Mouse (Mus musculus): ENCODE measurements around the gene Ppig. TPM values are rescaled to one million over a fixed set of nuclear protein-coding genes. Genes with fewer than 3 reads are reported as not detected.
A peak's percentile ranks its signal among the peaks of the same experiment; 100 is the strongest.

The Ppig gene
- total and polyA plus RNA-seq, 3 experiments, result 23.3 to 181 (median 55.4) TPM

GRCm38 (mm10) chr2:69773331-69773730 is 51.0 kb downstream of the Ppig start:
- ATAC-seq (ENCODE audit: extremely low read depth, insufficient number of reproducible peaks, low FRiP score, poor library complexity, severe bottlenecking) (no peak), DNase-seq (ENCODE audit: low spot score) (no peak)
- H3K9me3 ChIP-seq (replicated peaks), result no peaks in the 10 kb centered on the region
- H3K4me3 ChIP-seq (ENCODE audit: low read depth, low read length), result no peak overlapping the region
- H3K27me3 ChIP-seq (ENCODE audit: insufficient read depth, low read length), result no peaks in the 10 kb centered on the region
- TF ChIP-seq CTCF (IDR thresholded peaks at IDR 0.05; ENCODE audit: low read depth, low read length) (no peak), TAL1 (conservative IDR thresholded peaks at IDR 0.05; ENCODE audit: low read depth, low read length) (no peak), POLR2AphosphoS5 (IDR thresholded peaks at IDR 0.05; ENCODE audit: insufficient replicate concordance, low read depth, low read length) (no peak), GATA1 (IDR thresholded peaks at IDR 0.05; ENCODE audit: borderline replicate concordance, low read length) (no peak), GATA2 (IDR thresholded peaks at IDR 0.05; ENCODE audit: borderline replicate concordance, low read depth, low read length) (no peak)
- H3K4me1 ChIP-seq (ENCODE audit: insufficient read depth, low read depth, low read length), result no peaks in the 10 kb centered on the region
- no peaks in the 10 kb centered on the region for H3K36me3 ChIP-seq (replicated peaks)

GRCm38 (mm10) chr2:69777985-69778835 is 55.9 kb downstream of the Ppig start:
- DNase-seq (ENCODE audit: low spot score), result no peak
- H3K9me3 ChIP-seq (replicated peaks), result no peaks in the 10 kb centered on the region
- no peak for ATAC-seq (ENCODE audit: extremely low read depth, insufficient number of reproducible peaks, low FRiP score, poor library complexity, severe bottlenecking)
- H3K4me1 ChIP-seq (ENCODE audit: insufficient read depth, low read depth, low read length), result no peaks in the 10 kb centered on the region
- no peak overlapping the region for H3K4me3 ChIP-seq (ENCODE audit: low read depth, low read length)
- TF ChIP-seq CTCF (IDR thresholded peaks at IDR 0.05; ENCODE audit: low read depth, low read length) (no peak), POLR2AphosphoS5 (IDR thresholded peaks at IDR 0.05; ENCODE audit: insufficient replicate concordance, low read depth, low read length) (no peak), GATA1 (IDR thresholded peaks at IDR 0.05; ENCODE audit: borderline replicate concordance, low read length) (no peak), GATA2 (IDR thresholded peaks at IDR 0.05; ENCODE audit: borderline replicate concordance, low read depth, low read length) (no peak), TAL1 (conservative IDR thresholded peaks at IDR 0.05; ENCODE audit: low read depth, low read length) (no peak)
- H3K36me3 ChIP-seq (replicated peaks), result peaks cover 6% of the 10 kb centered on the region
- H3K27me3 ChIP-seq (ENCODE audit: insufficient read depth, low read length), result no peaks in the 10 kb centered on the region

- Histone ChIP-seq H3K4me3 (ENCODE audit: low read depth, low read length) (no peak overlapping the region), H3K27me3 (ENCODE audit: insufficient read depth, low read length) (no peaks in the 10 kb centered on the region), H3K4me1 (ENCODE audit: insufficient read depth, low read depth, low read length) (no peaks in the 10 kb centered on the region), H3K36me3 (replicated peaks) (peaks cover 6% of the 10 kb centered on the region), H3K9me3 (replicated peaks) (no peaks in the 10 kb centered on the region)
- TF ChIP-seq POLR2AphosphoS5 (IDR thresholded peaks at IDR 0.05; ENCODE audit: insufficient replicate concordance, low read depth, low read length) (no peak), GATA1 (IDR thresholded peaks at IDR 0.05; ENCODE audit: borderline replicate concordance, low read length) (no peak), GATA2 (IDR thresholded peaks at IDR 0.05; ENCODE audit: borderline replicate concordance, low read depth, low read length) (no peak), TAL1 (conservative IDR thresholded peaks at IDR 0.05; ENCODE audit: low read depth, low read length) (no peak), CTCF (IDR thresholded peaks at IDR 0.05; ENCODE audit: low read depth, low read length) (no peak)
- DNase-seq (ENCODE audit: low spot score) (no peak), ATAC-seq (ENCODE audit: extremely low read depth, insufficient number of reproducible peaks, low FRiP score, poor library complexity, severe bottlenecking) (no peak)
Observed at GRCm38 (mm10) chr2:69778836-69779177, 56.5 kb downstream of the Ppig start.

- TF ChIP-seq GATA2 (IDR thresholded peaks at IDR 0.05; ENCODE audit: borderline replicate concordance, low read depth, low read length), result no peak
- TF ChIP-seq GATA1 (IDR thresholded peaks at IDR 0.05; ENCODE audit: borderline replicate concordance, low read length), result no peak
- TF ChIP-seq POLR2AphosphoS5 (IDR thresholded peaks at IDR 0.05; ENCODE audit: insufficient replicate concordance, low read depth, low read length), result no peak
- TF ChIP-seq CTCF (IDR thresholded peaks at IDR 0.05; ENCODE audit: low read depth, low read length), result no peak
- TF ChIP-seq TAL1 (conservative IDR thresholded peaks at IDR 0.05; ENCODE audit: low read depth, low read length), result no peak
- H3K9me3 ChIP-seq (replicated peaks), result no peaks in the 10 kb centered on the region
- ATAC-seq (ENCODE audit: extremely low read depth, insufficient number of reproducible peaks, low FRiP score, poor library complexity, severe bottlenecking) (no peak), DNase-seq (ENCODE audit: low spot score) (no peak)
- H3K27me3 ChIP-seq (ENCODE audit: insufficient read depth, low read length), result no peaks in the 10 kb centered on the region
- peaks cover 23% of the 10 kb centered on the region for H3K36me3 ChIP-seq (replicated peaks)
- H3K4me3 ChIP-seq (ENCODE audit: low read depth, low read length), result peak overlapping the region; percentile 90
- peaks cover 23% of the 10 kb centered on the region for H3K4me1 ChIP-seq (ENCODE audit: insufficient read depth, low read depth, low read length)
Observed at GRCm38 (mm10) chr2:69788974-69789373, 66.6 kb downstream of the Ppig start.

- Histone ChIP-seq H3K4me3 (ENCODE audit: low read depth, low read length) (peak within 1 kb of the TSS; percentile 90), H3K9me3 (replicated peaks) (no peaks in the 10 kb centered on the region), H3K36me3 (replicated peaks) (peaks cover 27% of the 10 kb centered on the region), H3K4me1 (ENCODE audit: insufficient read depth, low read depth, low read length) (peaks cover 23% of the 10 kb centered on the region), H3K27me3 (ENCODE audit: insufficient read depth, low read length) (no peaks in the 10 kb centered on the region)
- TF ChIP-seq POLR2AphosphoS5 (IDR thresholded peaks at IDR 0.05; ENCODE audit: insufficient replicate concordance, low read depth, low read length) (no peak), CTCF (IDR thresholded peaks at IDR 0.05; ENCODE audit: low read depth, low read length) (no peak), GATA2 (IDR thresholded peaks at IDR 0.05; ENCODE audit: borderline replicate concordance, low read depth, low read length) (no peak), TAL1 (conservative IDR thresholded peaks at IDR 0.05; ENCODE audit: low read depth, low read length) (no peak), GATA1 (IDR thresholded peaks at IDR 0.05; ENCODE audit: borderline replicate concordance, low read length) (no peak)
- ATAC-seq (ENCODE audit: extremely low read depth, insufficient number of reproducible peaks, low FRiP score, poor library complexity, severe bottlenecking) (peak; percentile 90), DNase-seq (ENCODE audit: low spot score) (peak; percentile 81)
Observed at GRCm38 (mm10) chr2:69789429-69790069, 67.2 kb downstream of the Ppig start, which contains the start of the genes Ccdc173 and Phospho2. TSS of gene Ccdc173 (minus strand) at chr2:69789575. TSS of gene Phospho2 (plus strand) at chr2:69789623.

GRCm38 (mm10) chr2:69790285-69790684 is 67.9 kb downstream of the Ppig start:
- ATAC-seq (ENCODE audit: extremely low read depth, insufficient number of reproducible peaks, low FRiP score, poor library complexity, severe bottlenecking), result peak; percentile 79
- TF ChIP-seq TAL1 (conservative IDR thresholded peaks at IDR 0.05; ENCODE audit: low read depth, low read length) (no peak), CTCF (IDR thresholded peaks at IDR 0.05; ENCODE audit: low read depth, low read length) (peak; percentile 98)
- Histone ChIP-seq H3K27me3 (ENCODE audit: insufficient read depth, low read length) (no peaks in the 10 kb centered on the region), H3K4me1 (ENCODE audit: insufficient read depth, low read depth, low read length) (peaks cover 23% of the 10 kb centered on the region), H3K9me3 (replicated peaks) (no peaks in the 10 kb centered on the region), H3K4me3 (ENCODE audit: low read depth, low read length) (peak overlapping the region; percentile 90), H3K36me3 (replicated peaks) (peaks cover 33% of the 10 kb centered on the region)
- DNase-seq (ENCODE audit: low spot score), result peak; percentile 40
